Mouse (Mus musculus) CD4-positive, CD25-positive, alpha-beta regulatory T cell (primary cell): ENCODE data around the gene Slc22a1. TPM values are rescaled to one million over a fixed set of nuclear protein-coding genes. Genes with fewer than 3 reads are reported as not detected.

Experiments
- polyA plus RNA-seq: library from polyadenylated mRNA; unstranded; fragments of 100-300 nt; shearing (Covaris generic); gene quantifications from one replicate; pipeline ENCODE4 v1.2.1, GENCODE M21; 2017

Gene Slc22a1
- 0.92 TPM for polyA plus RNA-seq

DNA sequence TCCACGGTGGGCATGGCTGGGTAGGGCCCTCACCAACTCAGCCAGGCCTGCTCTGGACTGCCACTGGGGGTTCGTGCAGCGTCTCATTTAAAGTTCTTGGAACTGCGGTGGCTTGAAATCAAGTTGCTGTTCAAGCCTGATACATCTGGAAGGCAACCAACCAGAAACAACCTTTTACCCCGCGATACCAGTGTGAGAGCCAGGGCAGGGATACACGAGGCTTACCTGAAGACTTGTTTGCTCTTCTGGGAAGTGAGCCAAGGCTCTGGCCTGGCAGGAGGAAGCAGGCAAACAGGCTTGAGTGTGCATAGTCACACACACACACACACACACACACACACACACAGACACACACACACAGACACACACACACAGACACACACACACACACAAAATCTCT, at the start of gene Slc22a1:
Gene Slc22a1, minus strand, starts transcription at position 184 of the 400 bp plus-strand sequence.

Other genes with a start within 250 kb of the Slc22a1 start
- gene Slc22a3, start 168.1 kb downstream of the Slc22a1 start, polyA plus RNA-seq: not detected
- 5.0 TPM for gene Slc22a2, start 91.7 kb downstream of the Slc22a1 start, polyA plus RNA-seq
- 76.8 TPM for gene Igf2r, start 93.8 kb upstream of the Slc22a1 start, polyA plus RNA-seq
- 0.31 TPM for gene Mas1, start 192.3 kb upstream of the Slc22a1 start, polyA plus RNA-seq
- gene Mrgprh, start 200.2 kb upstream of the Slc22a1 start, polyA plus RNA-seq: not detected
- 0.61 TPM for gene Pnldc1, start 234.4 kb upstream of the Slc22a1 start, polyA plus RNA-seq
- gene Tcp1, start 239.9 kb upstream of the Slc22a1 start, polyA plus RNA-seq: 198 TPM
- gene Mrpl18, start 240.5 kb upstream of the Slc22a1 start, polyA plus RNA-seq: 118 TPM